Mouse (Mus musculus) spleen, adult 2 months (tissue): ENCODE measurements around the gene Gm36864. TPM values are rescaled to one million over a fixed set of nuclear protein-coding genes. Genes with fewer than 3 reads are reported as not detected.
"Not testable (repeated sequence)": the region's sequence is repeated elsewhere in the genome, so short reads cannot be mapped to it uniquely, and the experiment has no call there.

Experiments used
- DNase-seq, 2 experiments: peaks; one replicate each; pipeline versions ENCODE4 v3.0.0 to v3.0.0-alpha.2; 2012 to 2021; ENCODE audit warnings: low spot score in 2 of 2, low read depth in 1 of 2
- H3K27ac ChIP-seq: fragments of 200-500 bp; 2 replicates; pipeline ENCODE4 v1.5.1; 2012; ENCODE audit warnings: low read length, inconsistent platforms; ENCODE audit not compliant: insufficient read depth
- H3K27me3 ChIP-seq: fragments of 200-500 bp; 2 replicates; pipeline ENCODE4 v1.6.1; 2012; ENCODE audit warnings: mild to moderate bottlenecking, moderate library complexity, low read length, inconsistent platforms; ENCODE audit not compliant: control insufficient read depth, insufficient read depth
- H3K36me3 ChIP-seq: fragments of 200-500 bp; 2 replicates; pipeline ENCODE4 v1.6.1; 2012; ENCODE audit warnings: mild to moderate bottlenecking, low read length, inconsistent platforms; ENCODE audit not compliant: control insufficient read depth, insufficient read depth
- H3K4me1 ChIP-seq: fragments of 200-500 bp; 2 replicates; pipeline ENCODE4 v1.6.1; 2011; ENCODE audit warnings: inconsistent platforms; ENCODE audit not compliant: control insufficient read depth, insufficient read depth, insufficient read length
- H3K4me3 ChIP-seq: fragments of 200-500 bp; 2 replicates; pipeline ENCODE4 v1.5.1; 2011; ENCODE audit warnings: mild to moderate bottlenecking, inconsistent platforms; ENCODE audit not compliant: insufficient read depth, insufficient read length; ENCODE audit errors: extremely low read depth
- CTCF ChIP-seq: fragments of 200-500 bp; IDR thresholded peaks from 2 replicates; pipeline ENCODE4 v1.5.1; 2011; ENCODE audit warnings: mild to moderate bottlenecking, inconsistent platforms; ENCODE audit not compliant: insufficient read depth, insufficient read length, insufficient replicate concordance; ENCODE audit errors: extremely low read depth
- POLR2A ChIP-seq: fragments of 200-500 bp; IDR thresholded peaks from 2 replicates; pipeline ENCODE4 v1.6.1; 2011; ENCODE audit warnings: low read depth, low read length, inconsistent platforms
- WGBS: fragments of 180-500 bp; shearing (Covaris S2); methylation state at CpG from one replicate; pipeline ENCODE4 v1.1.7; 2018; 5-methylcytosine and 5-hydroxymethylcytosine counted together
- polyA plus RNA-seq: library from polyadenylated mRNA; depleted of rRNA; stranded (reverse); fragments of >200 nt; gene quantifications from 2 replicates; pipeline ENCODE4 v1.2.3, GENCODE M21; 2012; rRNA removed

Gene Gm36864
- not detected in 2 replicates for polyA plus RNA-seq

GRCm38 (mm10) chr7:44235909-44236308 lies at the start of gene Gm36864:
Gene Gm36864 (plus strand): TSS chr7:44236177.
- no peak for DNase-seq
- TF ChIP-seq CTCF (no peak), POLR2A (no peak)
- no peaks in the 10 kb centered on the region for H3K27me3 ChIP-seq

GRCm38 (mm10) chr7:44186516-44186915 lies 49.5 kb upstream of the Gm36864 start:
- not testable (repeated sequence) for DNase-seq, H3K27ac ChIP-seq, H3K27me3 ChIP-seq, H3K36me3 ChIP-seq, H3K4me3 ChIP-seq, H3K4me1 ChIP-seq
- 70% methylated on average over 8 of the region's 8 CpGs for WGBS

More at GRCm38 (mm10) chr7:44235909-44236308, at the start of gene Gm36864:
- WGBS, result 57% methylated on average over 3 of the region's 3 CpGs
- Histone ChIP-seq H3K4me3 (no peak within 1 kb of the TSS), H3K36me3 (no peaks in the 10 kb centered on the region), H3K4me1 (no peaks in the 10 kb centered on the region), H3K27ac (no peak within 1 kb of the TSS)

GRCm38 (mm10) chr7:44187936-44188335 lies 48.0 kb upstream of the Gm36864 start, which contains the start of gene Klk1b24:
Gene Klk1b24 (plus strand): TSS chr7:44188236.
- H3K27me3 ChIP-seq, H3K36me3 ChIP-seq, H3K4me1 ChIP-seq, H3K4me3 ChIP-seq, DNase-seq, H3K27ac ChIP-seq: not testable (repeated sequence)

- H3K27me3 ChIP-seq, H3K4me1 ChIP-seq, H3K4me3 ChIP-seq, DNase-seq, H3K36me3 ChIP-seq, H3K27ac ChIP-seq: not testable (repeated sequence)
- 77% methylated on average over 1 of the region's 1 CpGs for WGBS
Observed at GRCm38 (mm10) chr7:44193466-44193865, 42.5 kb upstream of the Gm36864 start.

- TF ChIP-seq CTCF (no peak), POLR2A (no peak)
- Histone ChIP-seq H3K27ac (no peak within 1 kb of the TSS), H3K27me3 (no peaks in the 10 kb centered on the region), H3K4me3 (no peak within 1 kb of the TSS), H3K4me1 (no peaks in the 10 kb centered on the region), H3K36me3 (no peaks in the 10 kb centered on the region)
- DNase-seq, result no peak
- WGBS, result 53% methylated on average over 3 of the region's 3 CpGs
Observed at GRCm38 (mm10) chr7:44197891-44198290, 38.1 kb upstream of the Gm36864 start, which contains the start of gene Klk1b3. Gene Klk1b3 (plus strand): TSS chr7:44198191.

GRCm38 (mm10) chr7:44207135-44207534 lies 28.8 kb upstream of the Gm36864 start, which contains the start of gene Klk1b4:
Gene Klk1b4 (plus strand): TSS chr7:44207435.
- DNase-seq, H3K36me3 ChIP-seq, H3K4me3 ChIP-seq, H3K4me1 ChIP-seq, H3K27ac ChIP-seq, H3K27me3 ChIP-seq: not testable (repeated sequence)
- 37% methylated on average over 3 of the region's 3 CpGs for WGBS

GRCm38 (mm10) chr7:44208307-44208706 lies 27.7 kb upstream of the Gm36864 start:
- Histone ChIP-seq H3K4me3 (no peak overlapping the region), H3K27ac (no peak overlapping the region), H3K4me1 (no peaks in the 10 kb centered on the region; the same call in 1 of the 2 replicates), H3K36me3 (no peaks in the 10 kb centered on the region), H3K27me3 (no peaks in the 10 kb centered on the region)
- no peak for DNase-seq
- TF ChIP-seq POLR2A (no peak), CTCF (no peak)
- 85% methylated on average over 3 of the region's 3 CpGs for WGBS

GRCm38 (mm10) chr7:44215645-44216044 lies 20.3 kb upstream of the Gm36864 start, which contains the start of gene Klk1b5:
Gene Klk1b5 (plus strand): TSS chr7:44215945.
- 85% methylated on average over 1 of the region's 1 CpGs for WGBS
- Histone ChIP-seq H3K36me3 (no peaks in the 10 kb centered on the region), H3K27ac (no peak within 1 kb of the TSS), H3K4me3 (no peak within 1 kb of the TSS), H3K27me3 (no peaks in the 10 kb centered on the region), H3K4me1 (no peaks in the 10 kb centered on the region)
- DNase-seq, result no peak
- no peak for TF ChIP-seq CTCF

- H3K4me1 ChIP-seq, H3K27me3 ChIP-seq, H3K36me3 ChIP-seq, DNase-seq, H3K4me3 ChIP-seq, H3K27ac ChIP-seq: not testable (repeated sequence)
- 65% methylated on average over 8 of the region's 10 CpGs for WGBS
Observed at GRCm38 (mm10) chr7:44221601-44222000, 14.4 kb upstream of the Gm36864 start.

GRCm38 (mm10) chr7:44222335-44222734 lies 13.6 kb upstream of the Gm36864 start:
- not testable (repeated sequence) for H3K4me3 ChIP-seq, H3K27ac ChIP-seq, H3K4me1 ChIP-seq, DNase-seq, H3K36me3 ChIP-seq, H3K27me3 ChIP-seq
- WGBS, result 80% methylated on average over 6 of the region's 6 CpGs
